Mouse (Mus musculus): ENCODE results near the gene Vwa1. TPM values are rescaled to one million over a fixed set of nuclear protein-coding genes. Genes with fewer than 3 reads are reported as not detected.
A peak's percentile ranks its signal among the peaks of the same experiment; 100 is the strongest.
"Not testable (repeated sequence)": the region's sequence is repeated elsewhere in the genome, so short reads cannot be mapped to it uniquely, and the experiment has no call there.

The Vwa1 gene
- 5.2 and 5.5 TPM in 2 replicates for total RNA-seq (2021)
- long read RNA-seq, experiment 1, transcript Vwa1-201 (4 exons, 3,623 nt): major isoform, 6 of 8 reads
- long read RNA-seq, experiment 1, partial matches to known transcripts: 0 of 8 reads
- long read RNA-seq, experiment 1, other reads (novel, unspliced or antisense): 2 of 8 reads
- long read RNA-seq, experiment 2, transcript Vwa1-201 (4 exons, 3,623 nt): major isoform, 18 of 22 reads
- long read RNA-seq, experiment 2, partial matches to known transcripts: 4 of 22 reads
- long read RNA-seq, experiment 2, other reads (novel, unspliced or antisense): 0 of 22 reads

- peak; percentile 94 for DNase-seq
These were observed at the start of gene Vwa1 for GRCm38 (mm10) chr4:155774280-155774754. TSS of gene Vwa1 (minus strand) at chr4:155774698.

DNA sequence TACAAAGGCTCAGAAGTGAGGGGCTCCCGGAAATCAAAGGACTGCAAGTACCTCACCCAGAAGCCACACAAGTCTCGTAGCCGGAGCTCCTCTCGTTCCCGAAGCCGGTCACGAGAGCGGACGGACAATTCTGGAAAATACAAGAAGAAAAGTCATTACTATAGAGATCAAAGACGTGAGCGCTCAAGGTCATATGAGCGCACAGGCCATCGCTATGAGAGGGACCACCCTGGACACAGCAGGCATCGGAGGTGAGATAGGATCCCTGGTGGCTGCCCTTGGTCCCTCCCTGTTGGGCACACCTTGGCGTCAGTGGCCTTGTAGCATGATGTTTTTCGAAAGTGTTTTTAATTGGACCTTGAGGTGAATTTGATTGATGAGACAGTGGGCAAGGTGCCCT, 48.9 kb upstream of the Vwa1 start:
- peak; percentile 47 for DNase-seq

DNA sequence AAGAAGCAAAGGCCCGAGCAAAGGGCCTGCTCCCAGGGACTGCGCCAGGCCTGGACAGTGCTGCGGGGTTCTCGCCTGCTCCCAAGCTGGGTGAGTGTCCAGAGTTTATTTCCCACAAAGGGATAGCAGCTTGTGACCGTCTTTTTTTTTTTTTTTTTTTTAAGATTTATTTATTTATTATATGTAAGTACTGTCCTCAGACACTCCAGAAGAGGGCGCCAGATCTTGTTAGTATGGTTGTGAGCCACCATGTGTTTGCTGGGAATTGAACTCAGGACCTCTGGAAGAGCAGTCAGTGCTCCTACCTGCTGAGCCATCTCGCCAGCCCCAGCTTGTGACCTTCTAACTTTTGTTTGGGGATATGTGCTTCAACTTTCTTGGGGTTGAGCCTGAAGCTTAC, 46.5 kb upstream of the Vwa1 start:
- DNase-seq: peak; percentile 59

GRCm38 (mm10) chr4:155817533-155817932, 43.0 kb upstream of the Vwa1 start:
- no peak for DNase-seq

- peak; percentile 82 for DNase-seq
These were observed 38.2 kb upstream of the Vwa1 start for GRCm38 (mm10) chr4:155812665-155813181.

DNA sequence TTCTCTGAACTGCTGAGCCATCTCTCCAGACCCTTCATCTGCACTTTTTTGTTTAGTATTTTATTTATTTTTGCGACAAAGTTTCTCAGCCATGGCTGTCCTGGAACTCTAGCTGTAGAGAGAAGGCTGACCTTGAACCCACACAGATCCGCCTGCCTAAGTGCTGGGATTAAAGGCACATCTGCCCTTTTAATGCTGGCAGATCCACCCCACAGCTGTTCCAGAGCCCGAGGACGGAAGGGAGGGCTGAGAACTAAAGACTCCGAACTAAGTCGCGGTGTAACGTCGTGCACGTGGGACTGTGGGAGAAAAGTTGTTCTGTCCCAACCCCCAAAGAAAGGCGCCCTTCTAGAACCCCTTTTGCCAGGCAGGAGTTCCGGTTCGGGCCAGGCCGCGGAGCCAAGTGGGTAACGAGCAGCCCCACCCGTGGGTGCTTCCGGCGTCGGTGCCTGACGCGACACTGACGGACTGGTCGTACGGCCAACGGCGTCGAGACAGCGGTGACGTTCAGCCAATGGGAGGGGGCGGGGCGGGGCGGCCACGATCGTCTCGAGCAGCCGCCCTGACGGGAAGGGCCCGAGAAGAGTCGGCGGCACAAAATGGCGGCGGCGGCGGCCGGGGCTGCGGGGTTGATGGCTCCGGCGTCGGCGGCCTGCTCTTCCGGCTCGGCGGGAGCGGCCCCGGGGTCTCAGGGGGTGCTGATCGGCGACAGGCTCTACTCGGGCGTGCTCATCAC, 37.6 kb upstream of the Vwa1 start, which contains the start of gene Ccnl2:
Ccnl2 (plus strand) TSS at position 561 of the 736 bp plus-strand sequence.
- peak; percentile 97 for DNase-seq

- DNase-seq: no peak
These were observed 33.3 kb upstream of the Vwa1 start for GRCm38 (mm10) chr4:155807841-155808240.

DNA sequence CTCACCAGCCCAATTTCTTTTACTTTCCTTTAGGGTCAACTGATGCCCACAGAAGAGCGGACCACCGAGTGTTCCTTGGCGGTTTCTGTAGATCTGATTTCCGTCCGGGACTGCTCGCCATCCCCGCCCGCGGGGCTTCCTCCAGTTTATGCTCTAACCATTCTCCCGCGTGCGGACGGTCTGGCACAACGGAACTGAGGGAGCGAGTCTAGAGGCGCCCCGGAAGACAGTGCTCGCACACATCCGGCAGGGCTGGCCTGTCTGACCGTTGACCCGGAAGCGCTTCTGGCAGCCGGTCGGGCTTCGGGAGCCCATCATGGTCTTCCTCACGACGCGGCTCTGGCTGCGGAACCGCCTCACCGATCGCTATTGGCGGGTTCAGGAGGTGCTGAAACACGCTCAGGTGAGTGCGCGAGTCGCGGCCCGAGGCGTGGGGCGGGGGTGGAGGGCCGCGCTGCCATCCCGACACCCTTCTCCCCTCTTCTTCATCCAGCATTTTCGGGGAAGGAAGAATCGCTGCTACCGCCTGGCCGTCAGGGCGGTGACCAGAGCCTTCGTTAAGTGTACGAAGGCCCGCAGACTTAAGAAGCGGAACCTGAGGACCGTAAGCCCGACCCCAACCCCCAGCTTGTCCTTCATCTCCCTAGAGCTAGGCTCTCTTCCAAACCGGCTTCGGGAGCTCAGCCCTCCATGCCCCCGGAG, 29.0 kb upstream of the Vwa1 start:
- peak; percentile 98 for DNase-seq

DNA sequence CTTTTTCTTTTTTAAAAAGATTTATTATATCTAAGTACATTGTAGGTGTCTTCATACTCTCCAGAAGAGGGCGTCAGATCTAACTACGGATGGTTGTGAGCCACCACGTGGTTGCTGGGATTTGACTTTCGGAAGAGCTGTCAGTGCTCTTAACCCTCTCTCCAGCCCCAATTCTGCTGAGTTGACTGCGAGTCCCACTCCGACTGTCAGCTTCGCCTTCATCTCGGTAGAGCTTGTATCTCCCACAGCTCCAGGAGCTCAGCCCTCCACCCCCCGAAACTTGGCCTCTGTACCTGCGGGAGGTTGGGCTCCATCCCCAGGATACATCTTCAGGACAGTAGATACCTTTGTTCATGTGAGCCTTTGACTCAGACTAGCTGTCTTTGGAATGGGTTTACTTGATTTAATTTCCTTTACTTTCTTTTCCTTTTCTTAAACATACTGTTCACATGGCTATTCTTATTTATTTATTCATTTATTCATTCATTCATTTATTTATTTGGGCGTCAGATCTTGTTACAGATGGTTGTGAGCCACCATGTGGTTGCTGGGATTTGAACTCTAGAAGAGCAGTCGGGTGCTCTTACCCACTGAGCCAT, 28.3 kb upstream of the Vwa1 start, which contains the start of gene Mrpl20:
Mrpl20 (plus strand) TSS at position 138 of the 599 bp plus-strand sequence.
- peak; percentile 22 for DNase-seq

GRCm38 (mm10) chr4:155802075-155802474, 27.6 kb upstream of the Vwa1 start:
- no peak for DNase-seq

GRCm38 (mm10) chr4:155793730-155794129, 19.2 kb upstream of the Vwa1 start:
- no peak for DNase-seq

DNA sequence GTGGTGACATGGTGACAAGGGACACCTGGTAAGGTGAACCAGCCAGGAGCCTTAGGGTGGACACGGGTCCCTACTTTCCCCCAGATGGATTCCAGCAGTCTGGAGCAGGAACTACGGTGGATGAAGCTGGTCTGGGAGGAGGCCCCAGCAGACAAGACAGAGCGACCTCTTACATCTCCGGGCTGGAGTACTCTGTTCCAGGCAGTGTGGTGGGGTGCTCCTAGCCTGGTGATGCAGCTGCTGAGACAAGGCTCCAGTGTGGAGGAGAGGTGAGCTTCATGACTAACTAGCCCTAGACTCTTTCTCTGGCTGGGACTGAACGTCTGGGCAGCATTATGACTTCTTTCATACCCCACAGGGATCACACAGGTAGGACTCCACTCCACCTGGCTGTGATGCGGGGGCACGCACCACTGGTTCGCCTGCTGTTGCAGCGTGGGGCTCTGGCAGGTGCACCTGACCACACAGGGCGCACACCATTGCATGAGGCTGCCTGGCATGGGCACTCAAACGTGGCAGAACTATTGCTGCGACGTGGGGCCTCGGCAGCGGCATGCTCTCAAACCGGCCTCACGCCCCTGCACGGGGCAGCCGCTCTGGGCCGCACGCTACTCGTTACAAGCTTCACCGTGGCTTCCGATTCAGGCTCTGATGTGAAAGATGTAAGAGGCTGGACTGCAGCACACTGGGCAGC, 16.9 kb upstream of the Vwa1 start:
- DNase-seq: no peak

DNA sequence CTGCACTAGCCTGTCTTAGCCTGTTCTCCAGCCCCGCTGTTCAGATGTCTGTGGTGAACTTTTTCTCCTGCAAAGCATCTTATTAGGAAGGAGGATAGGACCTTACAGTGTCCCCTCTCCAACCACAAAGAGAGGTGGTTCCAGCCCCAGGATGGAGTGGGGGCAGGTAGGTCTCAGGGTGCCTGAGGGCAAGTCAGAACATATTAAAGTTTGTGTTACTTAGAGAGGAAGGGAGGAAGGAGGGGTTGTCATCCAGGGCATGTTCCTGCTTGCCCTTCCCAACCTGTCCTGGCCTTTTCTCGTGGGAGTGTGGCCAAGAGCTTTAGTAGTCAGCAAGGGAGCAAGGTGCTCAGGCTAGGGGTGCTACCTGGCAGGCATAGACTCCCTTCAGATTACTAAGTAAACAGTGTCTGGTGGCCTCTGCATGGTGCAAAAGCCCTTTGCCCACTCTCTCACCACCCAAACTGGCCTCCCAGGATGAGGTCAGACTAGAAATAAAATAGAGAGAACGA, 16.2 kb upstream of the Vwa1 start:
- DNase-seq: no peak

GRCm38 (mm10) chr4:155790021-155790489, 15.6 kb upstream of the Vwa1 start, which contains the start of gene Ankrd65:
TSS of gene Ankrd65 (plus strand) at chr4:155790439.
- DNase-seq: no peak

DNA sequence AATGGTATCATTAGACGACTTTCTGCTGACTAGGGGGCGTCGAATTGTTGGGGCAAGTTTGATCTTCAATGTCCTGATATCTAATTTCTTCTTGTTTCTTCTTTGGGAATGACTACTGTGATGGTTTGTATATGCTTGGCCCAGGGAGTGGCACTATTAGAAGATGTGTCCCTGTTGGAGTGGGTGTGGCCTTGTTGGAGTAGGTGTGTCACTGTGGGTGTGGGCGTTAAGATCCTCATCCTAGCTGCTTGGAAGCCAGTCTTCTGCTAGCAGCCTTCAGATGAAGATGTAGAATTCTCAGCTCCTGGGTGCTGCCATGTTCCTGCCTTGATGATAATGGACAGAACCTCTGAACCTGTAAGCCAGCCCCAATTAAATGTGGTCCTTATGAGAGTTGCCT, 14.3 kb upstream of the Vwa1 start:
- DNase-seq: not testable (repeated sequence)

GRCm38 (mm10) chr4:155788300-155788699, 13.8 kb upstream of the Vwa1 start:
- DNase-seq: no peak

DNA sequence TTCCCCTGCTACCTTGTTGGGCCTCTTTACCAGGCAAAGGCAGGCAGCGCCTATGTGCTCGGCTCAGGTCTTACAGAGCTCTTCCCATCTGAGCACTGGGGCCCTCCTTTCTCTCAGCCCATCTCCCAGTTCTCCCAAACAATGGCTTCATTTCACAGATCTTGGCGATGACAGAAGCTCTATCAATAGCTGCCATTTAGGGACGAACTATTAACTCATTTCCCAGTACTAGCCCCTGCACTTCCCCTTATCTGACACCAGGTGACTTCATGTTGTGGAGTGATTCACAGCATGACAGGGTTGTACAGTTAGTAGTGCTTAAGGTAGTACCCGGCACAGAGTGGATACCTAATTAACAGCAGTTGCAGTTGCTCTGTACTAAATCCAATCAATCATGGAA, 11.3 kb upstream of the Vwa1 start, which contains the start of gene Tmem88b:
Tmem88b (minus strand) TSS at position 56 of the 400 bp plus-strand sequence.
- no peak for DNase-seq

DNA sequence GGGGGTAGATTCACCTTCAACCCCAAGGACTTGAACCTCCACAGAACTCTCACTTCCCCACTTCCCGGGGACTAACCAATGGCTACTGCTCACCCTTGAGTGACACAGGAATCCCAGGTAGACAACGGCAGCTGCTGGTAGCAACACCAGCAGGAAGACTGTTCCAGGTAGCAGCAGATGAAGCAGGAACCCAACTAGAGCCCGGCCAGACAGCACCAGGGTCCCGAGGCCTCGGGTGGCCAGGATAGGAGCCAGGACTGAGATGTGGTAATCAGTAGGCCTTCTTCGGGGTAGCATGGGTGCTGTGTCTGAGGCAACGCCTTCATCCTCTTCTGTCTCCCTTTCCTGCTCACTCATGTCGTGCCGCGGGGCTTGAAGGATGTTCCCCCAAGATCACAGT, 10.7 kb upstream of the Vwa1 start:
- no peak for DNase-seq

GRCm38 (mm10) chr4:155784081-155784701, 9.7 kb upstream of the Vwa1 start:
- DNase-seq: peak; percentile 88

GRCm38 (mm10) chr4:155783486-155784080, 9.1 kb upstream of the Vwa1 start:
- DNase-seq: no peak

All from adrenal gland, postnatal 14 days (tissue).